Mouse (Mus musculus) adrenal gland, postnatal 14 days (tissue): ENCODE measurements around the gene Hook1. TPM values are rescaled to one million over a fixed set of nuclear protein-coding genes. Genes with fewer than 3 reads are reported as not detected.

Experiments
- total RNA-seq: library from RNA; stranded (reverse); gene quantifications from 2 replicates; pipeline ENCODE4 v1.2.3, GENCODE M21; 2021

Hook1 gene
- total RNA-seq, 1 experiment from 2014 or later, result 8.1 TPM

Other genes starting within 250 kb of the Hook1 start
- gene Cyp2j13, start 110.3 kb downstream of the Hook1 start, total RNA-seq, result not detected in 2 replicates
- gene Cyp2j12, start 173.9 kb downstream of the Hook1 start, total RNA-seq, result 0.19 and 0.98 TPM in 2 replicates